Mouse (Mus musculus): ENCODE results near the gene Tapbp.

- no peak for TF ChIP-seq CTCF (IDR thresholded peaks at IDR 0.05; ENCODE audit: borderline replicate concordance, insufficient read depth, low read depth, low read length)
- TF ChIP-seq POLR2A (IDR thresholded peaks at IDR 0.05; ENCODE audit: borderline replicate concordance, insufficient read depth, low read length) = no peak
These were observed 595 bp downstream of the Tapbp start for GRCm38 (mm10) chr17:33916294-33916693.

Data from cerebellum, adult 2 months (tissue).